Mouse (Mus musculus): Measurements from ENCODE around the gene Ccdc126. TPM values are rescaled to one million over a fixed set of nuclear protein-coding genes. Genes with fewer than 3 reads are reported as not detected.

The Ccdc126 gene
- total RNA-seq, 1 experiment from 2014 or later, result 18.9 TPM

GRCm38 (mm10) chr6:49343737-49344469 lies 24.8 kb downstream of the Ccdc126 start:
- DNase-seq, result no peak

- DNase-seq, result peak; percentile 21
Measured at GRCm38 (mm10) chr6:49349826-49350225, 30.8 kb downstream of the Ccdc126 start.

GRCm38 (mm10) chr6:49354613-49355012 lies 35.5 kb downstream of the Ccdc126 start:
- DNase-seq, result no peak

DNA sequence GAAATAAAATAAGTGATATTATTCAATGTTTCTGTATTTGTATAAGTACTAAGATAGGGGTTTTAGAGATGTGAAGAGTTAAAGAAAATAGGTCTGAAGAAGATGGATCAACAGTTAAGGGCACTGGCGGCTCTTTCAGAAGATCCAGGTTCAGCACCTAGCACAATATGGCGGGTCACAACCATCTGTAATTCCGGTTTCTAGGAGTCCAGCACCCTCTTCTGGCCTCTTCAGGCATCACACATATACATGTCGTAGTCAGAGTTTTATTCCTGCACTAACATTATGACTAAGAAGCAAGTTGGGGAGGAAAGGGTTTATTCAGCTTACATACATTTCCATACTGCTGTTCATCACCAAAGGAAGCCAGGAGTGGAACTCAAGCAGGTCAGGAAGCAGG lies 36.1 kb downstream of the Ccdc126 start:
- no peak for DNase-seq

GRCm38 (mm10) chr6:49360420-49360819 lies 41.3 kb downstream of the Ccdc126 start:
- no peak for DNase-seq

- DNase-seq, result peak; percentile 85
Measured at GRCm38 (mm10) chr6:49367159-49368054, 48.3 kb downstream of the Ccdc126 start, which contains the start of gene Fam221a. Fam221a (plus strand) TSS chr6:49367739.

- DNase-seq, result no peak
Measured at GRCm38 (mm10) chr6:49368212-49368611, 49.1 kb downstream of the Ccdc126 start.

- no peak for DNase-seq
Measured at GRCm38 (mm10) chr6:49372705-49373104, 53.6 kb downstream of the Ccdc126 start.

- DNase-seq, result no peak
Measured at GRCm38 (mm10) chr6:49373943-49374342, 54.9 kb downstream of the Ccdc126 start.

- DNase-seq, result no peak
Measured at GRCm38 (mm10) chr6:49378328-49378727, 59.3 kb downstream of the Ccdc126 start.

Other genes with a start within 250 kb of the Ccdc126 start
- 29.6 and 43.0 TPM in 2 replicates for gene Malsu1, start 245.5 kb upstream of the Ccdc126 start, total RNA-seq (2021)
- gene Igf2bp3, start 104.3 kb upstream of the Ccdc126 start, total RNA-seq (2021), result 1.0 and 1.2 TPM in 2 replicates
- 69.3 and 95.8 TPM in 2 replicates for gene Tra2a, start 55.2 kb upstream of the Ccdc126 start, total RNA-seq (2021)
- gene Fam221a, start 48.5 kb downstream of the Ccdc126 start, total RNA-seq (2021), result 2.1 and 2.7 TPM in 2 replicates
- gene Stk31, start 76.3 kb downstream of the Ccdc126 start, total RNA-seq (2021), result 0.55 and 0.62 TPM in 2 replicates

Data from adrenal gland, postnatal 25 days (tissue).